Mouse (Mus musculus) testis, adult 2 months (tissue): ENCODE data around the gene Cpsf7. TPM values are rescaled to one million over a fixed set of nuclear protein-coding genes. Genes with fewer than 3 reads are reported as not detected.

Source experiments
- H3K27ac ChIP-seq: fragments of 200-500 bp; 2 replicates; pipeline ENCODE4 v1.5.1; 2012; ENCODE audit warnings: low read depth, low read length; ENCODE audit not compliant: control insufficient read depth, insufficient read depth
- H3K27me3 ChIP-seq: fragments of 200-500 bp; 2 replicates; pipeline ENCODE4 v1.6.1; 2012; ENCODE audit warnings: mild to moderate bottlenecking, low read length, moderate library complexity; ENCODE audit not compliant: control insufficient read depth, insufficient read depth
- H3K36me3 ChIP-seq: fragments of 200-500 bp; 2 replicates; pipeline ENCODE4 v1.6.1; 2012; ENCODE audit warnings: mild to moderate bottlenecking, low read length; ENCODE audit not compliant: control insufficient read depth, insufficient read depth
- H3K4me1 ChIP-seq: fragments of 200-500 bp; 2 replicates; pipeline ENCODE4 v1.6.1; 2012; ENCODE audit warnings: low read length; ENCODE audit not compliant: control insufficient read depth, insufficient read depth
- H3K4me3 ChIP-seq: fragments of 200-500 bp; 2 replicates; pipeline ENCODE4 v1.5.1; 2012; ENCODE audit warnings: low read depth, mild to moderate bottlenecking, low read length, moderate library complexity, mixed read lengths; ENCODE audit not compliant: control insufficient read depth
- CTCF ChIP-seq: fragments of 200-500 bp; IDR thresholded peaks from 2 replicates; pipeline ENCODE4 v1.5.1; 2012; ENCODE audit warnings: low read depth, mild to moderate bottlenecking, inconsistent platforms, low read length, moderate library complexity; ENCODE audit not compliant: control insufficient read depth, insufficient read depth, insufficient replicate concordance
- POLR2A ChIP-seq: fragments of 200-500 bp; IDR thresholded peaks from 2 replicates; pipeline ENCODE4 v1.6.1; 2012; ENCODE audit warnings: low read depth, mild to moderate bottlenecking, inconsistent platforms, low read length, moderate library complexity; ENCODE audit not compliant: control insufficient read depth
- polyA plus RNA-seq: library from polyadenylated mRNA; depleted of rRNA; stranded (reverse); fragments of >200 nt; gene quantifications from 2 replicates; pipeline ENCODE4 v1.2.3, GENCODE M21; 2012

Gene Cpsf7
- polyA plus RNA-seq, 1 experiment: 33.1 TPM

- H3K4me3 ChIP-seq: no peak overlapping the region
- no peaks in the 10 kb centered on the region for H3K4me1 ChIP-seq
- H3K27ac ChIP-seq: peak overlapping the region; percentile 78
- no peaks in the 10 kb centered on the region for H3K36me3 ChIP-seq
- TF ChIP-seq CTCF: no peak
- no peak for TF ChIP-seq POLR2A
- no peaks in the 10 kb centered on the region for H3K27me3 ChIP-seq
Observed at GRCm38 (mm10) chr19:10561558-10562314, 36.7 kb downstream of the Cpsf7 start.

- no peaks in the 10 kb centered on the region for H3K4me1 ChIP-seq
- no peaks in the 10 kb centered on the region for H3K36me3 ChIP-seq
- H3K4me3 ChIP-seq: no peak overlapping the region
- TF ChIP-seq CTCF (no peak), POLR2A (no peak)
- peak overlapping the region; percentile 78 for H3K27ac ChIP-seq
- no peaks in the 10 kb centered on the region for H3K27me3 ChIP-seq
Observed at GRCm38 (mm10) chr19:10562351-10562750, 37.3 kb downstream of the Cpsf7 start.

GRCm38 (mm10) chr19:10564278-10564677 is 39.2 kb downstream of the Cpsf7 start:
- H3K27me3 ChIP-seq: no peaks in the 10 kb centered on the region
- H3K27ac ChIP-seq: no peak overlapping the region
- no peaks in the 10 kb centered on the region for H3K4me1 ChIP-seq
- H3K4me3 ChIP-seq: no peak overlapping the region
- no peaks in the 10 kb centered on the region for H3K36me3 ChIP-seq
- no peak for TF ChIP-seq POLR2A
- no peak for TF ChIP-seq CTCF

GRCm38 (mm10) chr19:10565217-10565616 is 40.2 kb downstream of the Cpsf7 start:
- H3K4me3 ChIP-seq: no peak overlapping the region
- no peaks in the 10 kb centered on the region for H3K36me3 ChIP-seq
- H3K4me1 ChIP-seq: no peaks in the 10 kb centered on the region
- no peaks in the 10 kb centered on the region for H3K27me3 ChIP-seq
- no peak for TF ChIP-seq POLR2A
- no peak for TF ChIP-seq CTCF
- H3K27ac ChIP-seq: no peak overlapping the region

- no peaks in the 10 kb centered on the region for H3K27me3 ChIP-seq
- no peak overlapping the region for H3K4me3 ChIP-seq
- H3K36me3 ChIP-seq: peaks cover 1% of the 10 kb centered on the region; the same call in 1 of the 2 replicates
- H3K27ac ChIP-seq: no peak overlapping the region
- TF ChIP-seq POLR2A: no peak
- no peak for TF ChIP-seq CTCF
- H3K4me1 ChIP-seq: no peaks in the 10 kb centered on the region
Observed at GRCm38 (mm10) chr19:10569627-10570026, 44.6 kb downstream of the Cpsf7 start.

GRCm38 (mm10) chr19:10576690-10577561 is 51.9 kb downstream of the Cpsf7 start, which contains the start of the genes Cyb561a3 and Tmem138:
Gene Cyb561a3, plus strand, starts transcription at chr19:10577172.
Gene Tmem138, minus strand, starts transcription at chr19:10577362.
- TF ChIP-seq POLR2A (peak; percentile 57; the same call in 1 of the 2 replicates), CTCF (no peak)
- Histone ChIP-seq H3K4me1 (peaks cover 2% of the 10 kb centered on the region), H3K36me3 (no peaks in the 10 kb centered on the region), H3K4me3 (peak within 1 kb of the TSS; percentile 95), H3K27ac (peak within 1 kb of the TSS; percentile 89), H3K27me3 (no peaks in the 10 kb centered on the region)

GRCm38 (mm10) chr19:10580102-10580501 is 55.0 kb downstream of the Cpsf7 start:
- peaks cover 2% of the 10 kb centered on the region for H3K4me1 ChIP-seq
- H3K27me3 ChIP-seq: no peaks in the 10 kb centered on the region
- no peaks in the 10 kb centered on the region; the same call in 1 of the 2 replicates for H3K36me3 ChIP-seq
- H3K27ac ChIP-seq: no peak overlapping the region
- H3K4me3 ChIP-seq: no peak overlapping the region
- TF ChIP-seq POLR2A (no peak), CTCF (no peak)
